Mouse (Mus musculus): ENCODE data around the gene Spem2. TPM values are rescaled to one million over a fixed set of nuclear protein-coding genes. Genes with fewer than 3 reads are reported as not detected.
A peak's percentile ranks its signal among the peaks of the same experiment; 100 is the strongest.

Spem2 gene
- total and polyA plus RNA-seq, 2 experiments from 2014 or later = not detected

- no peak overlapping the region for H3K4me3 ChIP-seq (ENCODE audit: low read depth, low read length)
- H3K27me3 ChIP-seq (ENCODE audit: insufficient read depth, low read length) = peaks cover 11% of the 10 kb centered on the region; the same call in 1 of the 2 replicates
- TF ChIP-seq CTCF (IDR thresholded peaks at IDR 0.05; ENCODE audit: low read depth) = no peak
- H3K9ac ChIP-seq = no peak overlapping the region
- no peak for ATAC-seq
- H3K4me2 ChIP-seq (ENCODE audit: low read depth) = no peak overlapping the region
- 86% methylated on average over 10 of the region's 10 CpGs for WGBS
- no peak overlapping the region for H3K27ac ChIP-seq (ENCODE audit: low read depth, low read length)
- H3K36me3 ChIP-seq (ENCODE audit: insufficient read depth) = peaks cover 26% of the 10 kb centered on the region
- DNase-seq = no peak
- no peaks in the 10 kb centered on the region for H3K9me3 ChIP-seq (ENCODE audit: low read length)
- H3K4me1 ChIP-seq (ENCODE audit: insufficient read depth) = no peaks in the 10 kb centered on the region
These were observed 36.4 kb upstream of the Spem2 start for GRCm38 (mm10) chr11:69854680-69855079.

GRCm38 (mm10) chr11:69853994-69854393, 35.7 kb upstream of the Spem2 start:
- ATAC-seq = no peak
- H3K27ac ChIP-seq (ENCODE audit: low read depth, low read length) = no peak overlapping the region
- WGBS = 73% methylated on average over 7 of the region's 7 CpGs

GRCm38 (mm10) chr11:69850754-69851153, 32.5 kb upstream of the Spem2 start:
- no peaks in the 10 kb centered on the region for H3K9me3 ChIP-seq (ENCODE audit: low read length)
- no peak overlapping the region for H3K4me3 ChIP-seq (ENCODE audit: low read depth, low read length)
- peaks cover 42% of the 10 kb centered on the region for H3K36me3 ChIP-seq (ENCODE audit: insufficient read depth)
- no peak overlapping the region for H3K4me2 ChIP-seq (ENCODE audit: low read depth)
- no peak for DNase-seq
- no peak for ATAC-seq
- WGBS = 70% methylated on average over 8 of the region's 8 CpGs
- H3K4me1 ChIP-seq (ENCODE audit: insufficient read depth) = peaks cover 9% of the 10 kb centered on the region
- no peaks in the 10 kb centered on the region for H3K27me3 ChIP-seq (ENCODE audit: insufficient read depth, low read length)
- no peak overlapping the region for H3K27ac ChIP-seq (ENCODE audit: low read depth, low read length)
- TF ChIP-seq CTCF (IDR thresholded peaks at IDR 0.05; ENCODE audit: low read depth) = no peak
- H3K9ac ChIP-seq = no peak overlapping the region

More at GRCm38 (mm10) chr11:69853994-69854393, 35.7 kb upstream of the Spem2 start:
- no peaks in the 10 kb centered on the region for H3K9me3 ChIP-seq (ENCODE audit: low read length)
- peaks cover 9% of the 10 kb centered on the region; the same call in 1 of the 2 replicates for H3K27me3 ChIP-seq (ENCODE audit: insufficient read depth, low read length)
- no peak overlapping the region for H3K4me3 ChIP-seq (ENCODE audit: low read depth, low read length)
- peaks cover 33% of the 10 kb centered on the region for H3K36me3 ChIP-seq (ENCODE audit: insufficient read depth)
- no peak overlapping the region for H3K4me2 ChIP-seq (ENCODE audit: low read depth)
- H3K4me1 ChIP-seq (ENCODE audit: insufficient read depth) = no peaks in the 10 kb centered on the region
- no peak overlapping the region for H3K9ac ChIP-seq
- no peak for DNase-seq
- no peak for TF ChIP-seq CTCF (IDR thresholded peaks at IDR 0.05; ENCODE audit: low read depth)

GRCm38 (mm10) chr11:69849884-69850283, 31.6 kb upstream of the Spem2 start:
- Histone ChIP-seq H3K9ac (no peak overlapping the region), H3K9me3 (ENCODE audit: low read length) (no peaks in the 10 kb centered on the region), H3K4me3 (ENCODE audit: low read depth, low read length) (no peak overlapping the region), H3K4me1 (ENCODE audit: insufficient read depth) (peaks cover 11% of the 10 kb centered on the region), H3K27me3 (ENCODE audit: insufficient read depth, low read length) (no peaks in the 10 kb centered on the region), H3K36me3 (ENCODE audit: insufficient read depth) (peaks cover 42% of the 10 kb centered on the region), H3K27ac (ENCODE audit: low read depth, low read length) (no peak overlapping the region), H3K4me2 (ENCODE audit: low read depth) (no peak overlapping the region)
- DNase-seq (no peak), ATAC-seq (no peak)
- TF ChIP-seq CTCF (IDR thresholded peaks at IDR 0.05; ENCODE audit: low read depth) = no peak
- whole genome bisulfite sequencing = 92% methylated on average over 15 of the region's 15 CpGs

- ATAC-seq (no peak), DNase-seq (no peak)
- no peak overlapping the region for H3K4me2 ChIP-seq (ENCODE audit: low read depth)
- no peak overlapping the region for H3K9ac ChIP-seq
- whole genome bisulfite sequencing = 88% methylated on average over 9 of the region's 9 CpGs
- H3K27me3 ChIP-seq (ENCODE audit: insufficient read depth, low read length) = no peaks in the 10 kb centered on the region
- TF ChIP-seq CTCF (IDR thresholded peaks at IDR 0.05; ENCODE audit: low read depth) = no peak
- no peaks in the 10 kb centered on the region for H3K9me3 ChIP-seq (ENCODE audit: low read length)
- H3K4me3 ChIP-seq (ENCODE audit: low read depth, low read length) = no peak overlapping the region
- H3K4me1 ChIP-seq (ENCODE audit: insufficient read depth) = peaks cover 11% of the 10 kb centered on the region
- H3K27ac ChIP-seq (ENCODE audit: low read depth, low read length) = no peak overlapping the region
- peaks cover 42% of the 10 kb centered on the region for H3K36me3 ChIP-seq (ENCODE audit: insufficient read depth)
These were observed 30.9 kb upstream of the Spem2 start for GRCm38 (mm10) chr11:69849128-69849527.

GRCm38 (mm10) chr11:69848021-69848420, 29.8 kb upstream of the Spem2 start:
- peaks cover 42% of the 10 kb centered on the region for H3K36me3 ChIP-seq (ENCODE audit: insufficient read depth)
- WGBS = 96% methylated on average over 6 of the region's 6 CpGs
- H3K4me2 ChIP-seq (ENCODE audit: low read depth) = peak overlapping the region; percentile 62
- H3K4me3 ChIP-seq (ENCODE audit: low read depth, low read length) = 0 out of 2 replicates have a peak overlapping the region, but pooled peaks have one; percentile 74
- H3K4me1 ChIP-seq (ENCODE audit: insufficient read depth) = peaks cover 11% of the 10 kb centered on the region
- no peaks in the 10 kb centered on the region for H3K27me3 ChIP-seq (ENCODE audit: insufficient read depth, low read length)
- no peak overlapping the region for H3K9ac ChIP-seq
- ATAC-seq (no peak), DNase-seq (no peak)
- no peak overlapping the region for H3K27ac ChIP-seq (ENCODE audit: low read depth, low read length)
- TF ChIP-seq CTCF (IDR thresholded peaks at IDR 0.05; ENCODE audit: low read depth) = no peak
- no peaks in the 10 kb centered on the region for H3K9me3 ChIP-seq (ENCODE audit: low read length)

- Histone ChIP-seq H3K4me1 (ENCODE audit: insufficient read depth) (peaks cover 11% of the 10 kb centered on the region), H3K9ac (peak overlapping the region; percentile 96), H3K36me3 (ENCODE audit: insufficient read depth) (peaks cover 38% of the 10 kb centered on the region), H3K27ac (ENCODE audit: low read depth, low read length) (peak overlapping the region; percentile 80), H3K4me2 (ENCODE audit: low read depth) (peak overlapping the region; percentile 62), H3K9me3 (ENCODE audit: low read length) (no peaks in the 10 kb centered on the region), H3K27me3 (ENCODE audit: insufficient read depth, low read length) (no peaks in the 10 kb centered on the region), H3K4me3 (ENCODE audit: low read depth, low read length) (peak overlapping the region; percentile 74)
- no peak for TF ChIP-seq CTCF (IDR thresholded peaks at IDR 0.05; ENCODE audit: low read depth)
- peak; percentile 40 for ATAC-seq
- DNase-seq = peak; percentile 64
- 11% methylated on average over 37 of the region's 37 CpGs for WGBS
These were observed 28.7 kb upstream of the Spem2 start for GRCm38 (mm10) chr11:69846738-69847688.

Data from forebrain, postnatal 0 days (tissue).